Mouse (Mus musculus) right cerebral cortex, postnatal 4 days (tissue): ENCODE measurements around the gene Ano7.
"Not testable (repeated sequence)": the region's sequence is repeated elsewhere in the genome, so short reads cannot be mapped to it uniquely, and the experiment has no call there.

Experiments
- DNase-seq: peaks from one replicate; pipeline ENCODE4 v3.0.0-alpha.2; 2022

Ano7 gene

DNA sequence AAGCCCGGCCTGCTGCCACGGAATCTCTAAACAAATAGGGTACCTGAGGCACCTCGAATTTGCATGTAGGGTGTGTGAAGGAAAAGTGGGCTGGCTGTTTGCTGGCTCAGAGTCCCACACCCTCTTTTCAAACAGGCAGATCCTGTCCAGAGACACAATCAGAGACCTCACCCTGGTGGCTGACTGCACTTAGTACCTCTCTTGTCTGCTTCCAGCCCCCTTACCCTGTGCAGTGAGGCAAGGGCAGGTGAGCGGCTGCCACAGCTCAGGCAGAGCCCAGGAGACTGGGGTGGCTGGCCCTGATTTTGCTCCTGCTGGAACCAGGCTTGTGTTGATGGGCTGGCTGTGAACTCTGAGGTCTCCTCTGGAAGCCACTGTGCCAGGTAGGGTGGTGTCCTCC lies at the start of gene Ano7:
Gene Ano7, plus strand, starts transcription at position 266 of the 400 bp plus-strand sequence.
- DNase-seq, result no peak

DNA sequence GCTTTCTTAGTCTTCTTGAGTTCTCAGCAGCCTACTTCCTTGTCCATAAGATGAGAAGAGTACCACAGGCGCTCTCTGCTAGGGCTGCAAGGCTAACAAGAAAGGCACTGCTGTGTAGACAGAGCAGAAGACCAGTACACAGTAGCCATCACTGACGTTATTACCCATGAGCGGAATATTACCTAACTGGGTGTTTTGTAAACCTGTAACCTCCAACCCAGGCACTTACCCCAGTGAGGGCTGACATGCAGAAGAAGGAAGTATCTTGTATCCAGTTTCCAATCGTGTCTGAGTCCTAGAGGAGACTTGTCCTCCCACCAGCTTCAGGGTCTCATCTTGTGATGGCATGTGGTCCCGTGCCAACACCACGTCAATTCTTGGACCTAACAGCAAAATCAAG lies 49.8 kb upstream of the Ano7 start:
- DNase-seq, result no peak

DNA sequence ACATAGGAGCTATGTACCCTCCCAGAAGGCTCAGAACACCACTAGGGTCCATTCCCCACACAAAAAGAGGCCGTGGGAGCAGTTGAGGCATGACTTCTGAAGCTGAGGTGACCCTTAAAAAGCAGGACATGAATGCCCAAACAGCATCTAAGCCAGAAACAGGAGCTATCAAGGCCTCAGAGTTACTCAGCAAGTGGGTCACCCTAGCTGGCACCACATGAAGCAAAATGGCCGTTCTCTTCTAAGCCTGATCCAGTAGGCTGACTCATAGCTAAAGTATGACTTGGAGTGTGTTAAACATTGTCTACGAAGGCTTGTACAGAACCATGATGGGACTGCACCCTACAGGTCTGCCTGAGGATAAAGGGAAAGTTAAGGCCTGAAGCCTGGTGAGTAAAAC lies 47.3 kb upstream of the Ano7 start:
- DNase-seq, result no peak

DNA sequence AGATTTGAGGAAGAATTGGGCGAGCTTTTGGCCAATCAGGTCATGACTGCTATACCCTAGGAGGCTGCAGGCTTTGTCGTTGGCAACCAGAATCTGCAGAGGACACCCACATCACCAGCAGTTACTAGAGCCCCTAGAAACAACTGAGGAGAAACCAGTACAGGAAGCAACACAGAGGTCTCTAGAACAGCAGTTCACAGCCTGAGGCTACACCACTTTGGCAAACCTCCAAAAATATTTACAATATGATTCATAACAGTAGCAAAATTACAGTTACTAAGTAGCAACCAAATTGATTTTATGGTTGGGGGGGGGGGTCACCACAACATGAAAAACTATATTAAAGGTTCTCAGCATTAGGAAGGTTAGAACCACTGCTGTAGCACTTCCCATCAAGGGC lies 39.1 kb upstream of the Ano7 start:
- no peak for DNase-seq

DNA sequence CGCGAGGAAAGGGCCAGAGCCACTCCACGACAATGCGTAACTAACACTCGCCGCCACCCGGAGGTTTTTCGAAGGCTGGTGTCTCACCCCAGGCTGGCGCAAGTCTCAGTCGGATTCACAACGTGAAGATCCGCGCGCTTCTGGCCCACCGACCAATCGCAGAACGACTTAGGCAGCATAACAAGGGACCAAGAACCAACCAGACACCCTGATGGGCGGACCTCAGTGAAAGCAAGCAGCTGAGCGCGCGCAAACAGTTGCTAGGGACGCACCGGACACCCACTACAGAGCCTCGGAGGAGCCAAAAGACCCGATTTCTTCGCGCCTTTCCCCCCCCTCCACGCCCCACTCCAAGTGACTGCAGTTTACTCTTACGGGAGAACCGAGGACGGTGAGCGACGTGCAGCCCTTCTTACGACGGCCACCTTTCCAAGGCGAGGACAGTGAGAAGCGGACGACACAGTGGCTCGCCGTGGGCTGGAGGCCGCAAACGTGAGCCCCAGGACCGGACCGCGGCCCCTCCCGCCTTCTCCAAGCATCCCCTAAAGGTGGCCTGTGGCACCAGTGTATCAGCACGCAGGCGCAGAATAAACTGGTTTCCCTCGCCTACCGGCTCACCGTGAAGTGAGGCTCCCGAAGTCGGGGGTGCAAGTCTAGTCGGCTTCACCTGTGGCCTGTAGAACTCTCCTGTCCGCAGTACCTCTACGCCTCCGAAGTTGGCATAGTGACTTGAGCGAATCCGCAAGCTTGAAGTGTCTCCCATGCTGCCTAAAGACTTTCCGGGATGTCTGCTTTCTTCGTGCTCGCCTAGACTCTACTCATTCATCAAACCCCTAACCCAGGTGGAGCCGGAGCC lies 30.9 kb upstream of the Ano7 start, which contains the start of the genes Ppp1r7 and Pask:
Gene Ppp1r7, plus strand, starts transcription at position 207 of the 856 bp plus-strand sequence.
Gene Pask, minus strand, starts transcription at position 835 of the 856 bp plus-strand sequence.
- DNase-seq, result peak; percentile 88

DNA sequence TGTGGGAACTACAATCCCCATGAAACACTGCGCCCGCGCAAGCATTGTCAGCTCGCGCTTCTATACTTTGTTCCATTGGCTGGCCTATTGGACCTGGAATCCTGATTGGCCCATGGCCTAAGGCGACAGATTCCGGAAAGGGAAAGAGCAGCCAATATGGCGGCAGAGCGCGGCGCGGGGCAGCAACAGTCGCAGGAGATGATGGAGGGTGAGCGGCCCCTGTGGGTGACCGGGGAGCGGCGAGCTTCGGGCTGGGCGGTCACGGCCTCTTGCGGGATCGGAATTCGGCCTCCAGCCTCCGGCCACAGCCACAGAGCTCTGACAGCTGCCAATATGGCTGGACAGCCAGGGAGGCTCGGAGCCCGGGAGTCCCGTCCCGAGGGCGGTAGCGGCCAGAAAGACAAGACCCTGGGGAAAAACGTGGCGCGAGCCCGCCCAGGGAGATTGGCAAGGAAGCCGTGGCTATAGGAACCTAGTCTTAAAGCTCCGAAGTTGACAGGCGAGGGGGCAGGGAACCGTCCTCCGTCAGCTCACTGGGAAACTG lies 30.2 kb upstream of the Ano7 start:
- DNase-seq, result peak; percentile 91

DNA sequence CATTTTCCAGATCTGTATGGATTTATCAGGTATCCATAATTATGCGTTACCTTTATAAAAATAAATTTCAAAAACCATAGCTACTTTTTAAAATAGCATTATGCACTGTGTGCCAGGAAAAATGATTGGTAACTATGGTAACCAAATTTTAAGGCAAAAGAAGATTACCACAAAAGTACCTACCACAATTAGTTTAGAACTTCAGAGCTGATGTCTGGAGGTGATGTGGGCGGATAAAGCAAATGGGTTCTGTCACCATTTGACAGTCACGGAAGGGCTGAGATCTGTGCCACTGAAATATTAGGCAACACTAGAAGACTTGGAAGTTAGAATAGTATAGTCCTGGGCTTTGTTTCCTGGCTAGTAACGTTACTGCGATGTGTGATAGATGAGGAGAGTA lies 26.6 kb upstream of the Ano7 start:
- DNase-seq, result no peak

DNA sequence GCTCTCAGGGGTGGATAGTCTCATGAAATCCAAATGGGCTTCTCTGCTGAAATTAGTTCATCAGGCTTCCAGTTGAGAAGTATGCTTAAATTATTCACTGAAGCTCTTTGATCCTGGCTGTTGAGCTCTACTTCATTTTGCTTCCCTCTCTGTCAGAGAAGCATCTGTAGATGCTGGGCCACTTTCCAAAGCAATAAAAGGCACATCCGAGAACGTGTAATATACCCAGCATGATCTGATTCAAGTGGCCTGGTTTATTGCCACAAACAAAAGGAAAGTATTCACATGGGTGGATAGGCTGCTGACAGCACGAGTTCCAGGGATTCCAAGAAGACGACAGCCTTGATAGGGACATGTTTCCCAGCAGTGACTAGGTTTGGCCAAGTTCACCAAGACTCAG lies 24.0 kb upstream of the Ano7 start:
- no peak for DNase-seq

DNA sequence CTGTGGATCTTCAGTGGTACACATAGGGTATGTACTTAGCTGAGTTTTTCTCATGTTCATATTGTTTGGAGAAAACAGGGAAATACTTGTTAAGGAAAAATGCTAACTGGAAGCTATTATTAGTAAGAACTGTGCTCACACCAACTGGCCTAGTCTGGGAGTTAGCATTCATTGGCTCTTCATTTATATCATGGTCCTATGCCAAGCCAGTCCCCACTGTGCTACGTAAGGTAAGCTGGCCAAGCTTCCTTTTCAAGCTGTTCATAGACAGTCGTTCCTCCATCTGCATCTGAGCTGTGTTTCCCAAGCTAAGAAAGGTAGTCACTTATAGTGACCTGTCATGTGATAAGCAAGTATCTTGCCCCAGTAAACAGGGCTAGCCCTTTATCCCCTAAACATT lies 21.0 kb upstream of the Ano7 start:
- DNase-seq, result no peak

DNA sequence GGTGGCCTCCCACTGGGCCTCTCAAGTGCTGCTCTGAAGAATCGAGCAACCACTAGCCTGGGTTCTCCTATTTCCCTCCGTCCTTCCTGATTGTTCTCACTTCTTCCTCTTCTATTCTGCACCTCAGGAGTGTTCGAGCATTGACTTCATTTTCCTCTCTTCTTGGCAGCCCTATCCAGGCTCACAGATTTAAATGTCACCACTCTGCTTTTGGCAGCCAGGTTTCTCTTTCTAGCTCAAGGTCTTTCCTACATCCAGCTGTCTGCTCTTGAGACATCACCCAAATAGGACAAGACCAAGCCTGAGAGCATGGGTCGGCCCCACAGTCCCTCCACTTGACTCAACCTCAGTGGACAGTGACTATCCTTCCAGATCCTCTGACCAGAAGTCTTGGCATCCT lies 11.1 kb upstream of the Ano7 start:
- DNase-seq, result no peak

DNA sequence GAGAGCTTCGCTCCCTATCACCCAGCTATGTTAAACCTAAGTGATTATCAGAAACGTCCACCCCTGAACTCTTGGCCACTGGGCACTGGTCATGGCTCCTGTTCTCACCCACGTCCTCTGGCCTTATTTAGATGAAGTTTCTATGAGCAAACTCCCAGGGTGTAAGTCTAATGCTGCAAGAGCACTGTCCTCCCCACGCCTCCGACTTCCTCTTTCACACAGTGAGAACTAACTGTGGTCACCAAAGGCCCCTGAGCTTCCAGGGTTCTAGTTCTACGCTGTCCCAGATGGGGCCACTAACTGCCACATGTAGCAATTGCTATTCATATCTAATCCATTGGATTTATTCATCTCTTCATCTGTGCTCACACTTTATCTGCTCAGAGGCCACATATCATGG lies 8.1 kb upstream of the Ano7 start:
- no peak for DNase-seq

DNA sequence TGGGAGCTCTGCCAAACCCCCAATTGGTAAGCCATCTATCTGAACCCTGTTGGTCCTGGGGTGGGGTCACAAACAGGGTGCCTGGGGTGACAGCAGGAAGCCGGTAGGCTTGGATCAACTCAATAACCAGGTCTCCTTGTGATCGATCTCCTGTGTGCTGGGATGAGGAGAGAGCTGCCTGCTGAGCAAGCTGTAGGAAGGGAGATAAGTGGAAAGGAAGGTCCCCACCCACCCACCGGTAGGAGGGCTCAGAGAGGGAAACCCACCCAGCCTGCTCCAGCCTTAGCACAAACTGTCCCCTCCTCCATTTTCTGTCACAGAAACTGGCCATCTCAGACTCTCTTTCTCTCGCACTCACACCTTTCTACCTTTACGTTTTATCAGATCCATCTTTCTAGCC lies 3.6 kb downstream of the Ano7 start:
- no peak for DNase-seq

DNA sequence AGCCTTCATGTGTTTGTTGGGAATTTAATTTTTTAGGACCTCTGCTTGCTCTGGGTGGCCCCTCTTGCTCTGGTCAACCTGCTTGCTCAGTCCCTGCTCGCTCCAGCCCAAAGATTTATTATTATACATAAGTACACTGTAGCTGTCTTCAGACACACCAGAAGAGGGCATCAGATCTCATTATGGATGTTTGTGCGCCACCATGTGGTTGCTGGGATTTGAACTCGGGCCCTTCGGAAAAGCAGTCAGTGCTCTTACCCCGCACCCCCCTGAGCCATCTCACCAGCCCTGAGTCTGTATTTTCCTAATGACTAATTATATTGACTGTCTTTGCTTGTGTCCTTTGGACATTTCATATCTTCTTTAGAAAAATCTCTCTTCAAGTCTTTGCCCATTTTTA lies 5.4 kb downstream of the Ano7 start:
- DNase-seq, result no peak

DNA sequence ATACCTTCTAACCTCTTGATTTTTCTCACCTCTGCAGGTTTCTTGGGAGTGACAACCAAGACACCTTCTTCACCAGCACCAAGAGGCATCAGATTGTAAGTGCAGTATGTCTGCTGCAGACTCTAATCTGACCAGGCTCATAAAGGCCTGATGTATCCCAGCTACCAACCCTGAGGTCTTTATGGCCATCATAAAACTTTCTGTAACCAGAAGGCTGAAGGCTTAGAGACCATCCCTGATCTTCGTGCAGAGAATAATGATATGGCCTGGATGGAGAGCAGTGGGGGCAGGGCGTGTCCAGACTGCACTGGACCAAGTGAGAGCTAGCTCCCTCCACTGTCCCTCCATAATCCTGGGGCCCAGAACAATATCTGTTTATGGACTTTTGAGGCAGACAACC lies 13.5 kb downstream of the Ano7 start:
- DNase-seq, result no peak

DNA sequence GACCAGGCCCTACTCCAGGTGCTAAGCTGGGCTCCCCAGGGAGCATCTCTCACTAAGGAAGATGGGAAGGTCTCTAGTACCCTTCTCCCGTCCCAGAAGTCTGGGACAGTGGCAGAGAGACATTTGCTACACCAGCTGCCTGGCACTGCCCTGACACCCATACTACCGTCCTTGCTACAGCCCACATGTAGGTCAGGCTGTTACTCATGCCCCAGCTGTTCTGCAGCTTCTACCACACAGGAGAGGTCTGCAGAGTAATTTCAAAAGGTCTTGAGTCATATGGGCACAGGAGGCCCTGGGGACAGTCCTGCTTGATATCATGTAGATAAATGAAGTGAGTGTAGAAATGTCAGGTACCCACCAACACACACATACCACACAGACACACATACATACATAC lies 15.2 kb downstream of the Ano7 start:
- no peak for DNase-seq

DNA sequence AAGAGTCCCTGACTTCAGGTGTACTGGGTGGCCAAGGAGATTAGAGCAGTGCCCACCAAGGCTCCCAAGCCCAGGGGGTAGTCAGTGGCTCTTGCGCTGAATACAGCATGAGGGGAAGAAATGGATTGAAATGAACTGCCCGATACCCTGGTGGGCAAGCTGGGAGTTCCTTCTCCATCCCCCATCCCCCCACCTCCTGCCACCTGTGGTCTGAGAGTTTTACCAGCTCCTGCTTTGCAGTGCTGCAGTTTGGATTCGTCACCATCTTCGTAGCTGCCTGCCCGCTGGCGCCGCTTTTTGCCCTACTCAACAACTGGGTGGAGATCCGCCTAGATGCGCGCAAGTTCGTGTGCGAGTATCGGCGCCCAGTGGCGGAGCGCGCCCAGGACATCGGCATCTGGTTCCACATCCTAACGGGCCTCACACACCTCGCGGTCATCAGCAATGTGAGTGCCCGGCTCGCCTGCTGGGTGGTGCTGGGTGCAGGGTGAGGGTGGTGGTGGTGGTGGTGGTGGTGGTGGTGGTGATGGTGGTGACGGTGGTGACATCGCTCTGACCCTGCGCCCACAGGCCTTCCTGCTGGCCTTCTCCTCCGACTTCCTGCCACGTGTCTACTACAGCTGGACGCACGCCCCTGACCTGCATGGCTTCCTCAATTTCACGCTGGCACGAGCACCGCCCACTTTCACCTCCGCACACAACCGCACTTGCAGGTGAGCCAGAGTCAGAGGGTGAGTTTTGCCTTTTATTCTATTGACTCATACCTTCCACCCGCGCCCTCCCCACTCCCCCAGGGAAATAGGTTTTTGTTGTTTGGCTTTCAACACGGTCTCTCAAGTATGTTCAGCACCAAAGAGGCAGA lies 27.7 kb downstream of the Ano7 start:
- DNase-seq, result peak; percentile 6

DNA sequence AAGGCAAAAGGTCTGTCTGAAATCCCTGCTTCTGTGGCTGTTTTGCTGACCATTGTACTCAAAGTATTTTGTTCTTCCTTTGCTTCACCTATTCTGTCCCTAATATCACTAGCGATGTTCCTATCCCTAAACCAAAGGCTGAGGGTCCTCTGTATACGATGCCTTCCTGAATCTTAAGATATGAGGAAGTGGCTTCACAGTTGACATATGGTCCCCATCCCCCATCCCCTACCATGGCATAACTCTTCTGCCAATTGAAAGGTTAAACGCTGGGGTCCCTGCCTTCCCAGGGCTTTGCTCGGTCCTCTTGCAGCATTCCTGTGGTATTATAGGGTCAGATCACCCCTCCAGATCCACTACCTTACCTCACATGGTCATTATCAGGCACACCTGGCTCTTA lies 29.7 kb downstream of the Ano7 start:
- DNase-seq, result no peak

DNA sequence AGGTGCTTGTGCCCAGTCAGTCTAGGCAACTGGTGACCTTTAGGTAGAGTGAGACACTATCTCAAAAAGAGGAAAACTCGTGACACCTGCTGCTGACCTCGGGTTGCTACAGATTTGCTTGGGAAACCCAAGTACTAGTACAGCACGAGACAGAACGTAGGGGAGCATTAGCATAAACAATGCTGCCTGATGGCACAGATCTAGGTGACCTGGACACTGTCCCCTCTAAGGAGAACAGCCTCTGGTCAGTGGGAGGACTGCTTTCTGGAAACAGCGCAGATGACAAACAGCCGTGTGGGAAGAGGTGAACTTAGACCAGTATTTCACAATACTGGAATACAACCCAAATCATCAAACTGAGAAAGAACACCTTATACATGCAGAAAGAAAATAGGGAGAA lies 58.4 kb downstream of the Ano7 start:
- DNase-seq, result no peak

DNA sequence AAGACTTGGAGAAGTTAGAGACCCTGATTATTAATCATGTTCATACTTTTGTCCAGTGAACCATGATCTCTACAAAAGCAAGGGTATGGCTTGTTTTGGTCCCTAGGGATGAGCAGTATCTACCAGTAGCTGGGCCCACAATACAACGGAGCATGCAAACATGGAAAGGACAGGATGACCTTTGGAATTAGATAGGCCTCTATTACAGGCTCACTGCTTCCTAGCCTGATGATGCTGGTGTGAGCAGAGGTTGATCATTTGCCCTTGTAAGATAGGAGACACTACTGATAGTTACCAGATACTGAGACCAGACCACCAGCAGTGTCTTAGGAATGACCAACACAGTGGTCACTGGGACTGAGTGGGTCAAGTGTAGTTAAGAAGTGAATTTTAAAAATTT lies 65.6 kb downstream of the Ano7 start:
- no peak for DNase-seq

DNA sequence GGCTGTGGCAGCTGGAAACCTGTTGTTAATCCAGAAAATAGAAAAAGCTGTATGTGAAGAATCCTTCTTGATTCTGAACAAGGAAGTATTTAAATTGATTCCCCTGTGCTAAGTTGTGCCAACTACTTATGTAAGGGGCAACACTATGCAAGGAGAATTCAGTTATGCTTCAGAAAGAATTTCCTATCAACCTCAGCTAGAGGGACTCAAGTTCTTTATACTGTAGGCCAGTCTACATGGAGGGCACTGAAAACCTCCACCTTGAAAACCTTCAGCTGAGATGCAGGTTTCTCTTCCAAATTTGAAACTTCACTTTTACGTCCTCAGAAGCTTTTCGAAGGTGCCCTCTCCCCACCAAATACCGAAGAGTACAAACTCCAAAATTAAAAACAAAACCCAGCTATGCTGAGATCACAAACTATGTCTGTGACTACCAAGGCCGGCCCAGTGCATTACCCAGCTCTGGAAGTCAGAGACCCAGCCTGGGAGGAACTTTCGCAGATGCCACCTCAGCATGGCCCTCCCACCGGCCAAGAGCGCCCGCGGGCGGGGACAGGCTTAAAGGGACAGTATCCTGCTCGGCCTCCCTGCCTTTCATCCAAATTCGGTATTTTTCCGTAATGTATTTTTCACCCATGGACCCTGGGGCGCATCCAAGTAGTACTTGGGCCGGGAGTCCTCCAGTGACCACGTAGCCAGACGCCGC lies 70.8 kb downstream of the Ano7 start:
- DNase-seq, result peak; percentile 46

DNA sequence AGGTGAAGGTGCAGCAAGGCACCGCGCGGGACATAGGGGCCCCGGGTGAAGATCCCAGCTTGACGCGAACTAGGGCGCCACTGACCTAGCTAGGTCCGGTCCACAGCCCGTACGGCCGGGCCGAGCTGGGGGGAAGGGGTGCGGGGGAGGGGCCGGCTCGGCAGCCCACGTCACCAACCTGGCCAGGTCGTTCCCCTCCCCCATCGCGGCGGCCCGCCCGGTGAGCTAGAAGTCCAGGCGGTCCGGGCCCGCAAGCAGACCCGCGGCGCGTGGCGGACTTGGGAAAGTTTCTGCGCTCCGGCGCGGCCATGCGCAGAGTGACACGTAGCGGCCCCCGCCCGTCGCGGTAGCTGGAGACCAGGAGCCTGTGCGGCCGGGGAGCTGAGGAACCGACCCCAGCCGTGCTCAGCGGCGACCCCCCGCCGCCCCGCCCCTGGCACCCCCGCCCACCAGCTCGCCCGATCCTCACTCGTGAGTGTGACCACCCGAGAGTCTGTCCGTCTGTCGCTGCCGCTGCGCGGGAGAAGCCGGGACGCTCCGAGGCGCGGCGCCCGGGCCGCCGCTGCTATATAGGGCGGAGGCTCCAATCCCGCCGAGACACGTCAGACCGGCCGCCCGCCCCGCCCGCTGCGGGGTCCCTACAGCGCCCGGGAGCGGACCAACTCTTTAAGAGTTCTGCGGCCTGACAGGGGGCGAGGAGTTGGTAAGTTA lies 71.5 kb downstream of the Ano7 start:
- peak; percentile 64 for DNase-seq

DNA sequence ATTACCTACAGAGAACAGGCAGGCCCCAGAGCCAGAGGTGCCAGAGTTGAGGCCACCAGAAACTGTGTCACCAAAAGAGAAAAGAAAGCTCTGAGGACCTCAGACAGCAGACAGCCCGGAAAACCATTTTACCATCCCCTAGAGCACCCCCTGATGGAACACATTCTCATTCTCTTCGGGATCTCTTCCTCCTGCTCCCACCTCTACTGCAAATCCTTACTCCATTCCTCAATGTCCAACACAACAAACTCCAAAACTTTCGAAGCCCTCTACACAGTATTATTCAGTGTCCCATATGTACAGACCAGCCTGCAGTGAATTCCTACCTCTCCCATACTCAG lies 72.1 kb downstream of the Ano7 start:
- DNase-seq, result no peak

DNA sequence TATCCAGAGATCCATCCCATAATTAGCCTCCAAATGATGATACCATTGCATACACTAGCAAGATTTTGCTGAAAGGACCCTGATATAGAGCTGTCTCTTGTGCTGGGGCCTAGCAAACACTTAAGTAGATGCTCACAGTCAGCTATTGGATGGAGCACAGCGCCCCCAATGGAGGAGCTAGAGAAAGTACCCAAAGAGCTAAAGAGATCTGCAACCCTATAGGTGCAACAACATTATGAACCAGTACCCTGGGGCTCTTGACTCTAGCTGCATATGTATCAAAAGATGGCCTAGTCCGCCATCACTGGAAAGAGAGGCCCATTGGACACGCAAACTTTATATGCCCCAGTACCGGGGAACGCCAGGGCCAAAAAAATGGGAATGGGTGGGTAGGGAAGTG lies 76.4 kb downstream of the Ano7 start:
- not testable (repeated sequence) for DNase-seq
